Mouse (Mus musculus) inflammation-experienced regulatory T-cells, adult 6 months (primary cell): ENCODE results near the gene Nme3. TPM values are rescaled to one million over a fixed set of nuclear protein-coding genes. Genes with fewer than 3 reads are reported as not detected.
A peak's percentile ranks its signal among the peaks of the same experiment; 100 is the strongest.

Experiments used
- ATAC-seq: one replicate; pipeline ENCODE4 v1.8.0; 2017
- polyA plus RNA-seq, 3 experiments: library from polyadenylated mRNA; unstranded; fragments of 100-300 nt; shearing (Covaris generic); gene quantifications; one replicate each; pipeline ENCODE4 v1.2.1; 2017

Gene Nme3
- polyA plus RNA-seq, result 10 to 100 TPM; 39.8 to 50.7 (median 45.7) TPM

GRCm38 (mm10) chr17:24896241-24896992 lies at the start of gene Nme3:
Nme3 (plus strand) TSS chr17:24896500.
- ATAC-seq, result peak; percentile 35

GRCm38 (mm10) chr17:24847386-24847785 lies 48.9 kb upstream of the Nme3 start:
- ATAC-seq, result no peak

- ATAC-seq, result no peak
Observed at GRCm38 (mm10) chr17:24848600-24849031, 47.7 kb upstream of the Nme3 start.

- ATAC-seq, result no peak
Observed at GRCm38 (mm10) chr17:24849733-24850064, 46.6 kb upstream of the Nme3 start.

- peak; percentile 99 for ATAC-seq
Observed at GRCm38 (mm10) chr17:24850065-24850772, 46.1 kb upstream of the Nme3 start, which contains the start of gene Fahd1. Fahd1 (minus strand) TSS chr17:24850364.

GRCm38 (mm10) chr17:24850773-24851127 lies 45.5 kb upstream of the Nme3 start:
- ATAC-seq, result no peak

GRCm38 (mm10) chr17:24851381-24852125 lies 44.7 kb upstream of the Nme3 start:
- no peak for ATAC-seq

- no peak for ATAC-seq
Observed at GRCm38 (mm10) chr17:24855838-24856464, 40.3 kb upstream of the Nme3 start.

- ATAC-seq, result no peak
Observed at GRCm38 (mm10) chr17:24856589-24856988, 39.7 kb upstream of the Nme3 start.

GRCm38 (mm10) chr17:24857831-24858470 lies 38.3 kb upstream of the Nme3 start:
- ATAC-seq, result no peak

GRCm38 (mm10) chr17:24858967-24859366 lies 37.3 kb upstream of the Nme3 start:
- no peak for ATAC-seq

- ATAC-seq, result no peak
Observed at GRCm38 (mm10) chr17:24860076-24860475, 36.2 kb upstream of the Nme3 start.

GRCm38 (mm10) chr17:24861785-24862184 lies 34.5 kb upstream of the Nme3 start:
- no peak for ATAC-seq

GRCm38 (mm10) chr17:24865776-24866175 lies 30.5 kb upstream of the Nme3 start, which contains the start of gene Igfals:
Igfals (plus strand) TSS chr17:24865997.
- no peak for ATAC-seq

- no peak for ATAC-seq
Observed at GRCm38 (mm10) chr17:24867914-24868313, 28.4 kb upstream of the Nme3 start.

GRCm38 (mm10) chr17:24873695-24874404 lies 22.4 kb upstream of the Nme3 start:
- no peak for ATAC-seq

GRCm38 (mm10) chr17:24874405-24874745 lies 21.9 kb upstream of the Nme3 start:
- no peak for ATAC-seq

GRCm38 (mm10) chr17:24874989-24875388 lies 21.3 kb upstream of the Nme3 start:
- no peak for ATAC-seq

GRCm38 (mm10) chr17:24877336-24878116 lies 18.8 kb upstream of the Nme3 start:
- no peak for ATAC-seq

GRCm38 (mm10) chr17:24878117-24878397 lies 18.2 kb upstream of the Nme3 start:
- no peak for ATAC-seq

- no peak for ATAC-seq
Observed at GRCm38 (mm10) chr17:24878531-24878930, 17.8 kb upstream of the Nme3 start.
